Mouse (Mus musculus) regulatory T cell (primary cell): Measurements from ENCODE around the gene Ugt1a7c.

Experiments
- in situ Hi-C: fragments of 300-600 bp; cut with MboI, MseI; formaldehyde crosslinking; loops from one replicate; pipeline ENCODE4 v1.15.1; 2025; ENCODE audit warnings: high pct_unique_total_duplicates

Ugt1a7c gene

GRCm38 (mm10) chr1:88235894-88236415 lies 141.1 kb downstream of the Ugt1a7c start:
- in situ Hi-C loops: no loop called here

- in situ Hi-C loops: no loop called here
Measured at GRCm38 (mm10) chr1:88237311-88237710, 142.4 kb downstream of the Ugt1a7c start.

GRCm38 (mm10) chr1:88238771-88239170 lies 143.9 kb downstream of the Ugt1a7c start:
- in situ Hi-C loops: no loop called here

- in situ Hi-C loops: no loop called here
Measured at GRCm38 (mm10) chr1:88240072-88240471, 145.2 kb downstream of the Ugt1a7c start.

- in situ Hi-C loops: no loop called here
Measured at GRCm38 (mm10) chr1:88240579-88240978, 145.7 kb downstream of the Ugt1a7c start.

- in situ Hi-C loops: no loop called here
Measured at GRCm38 (mm10) chr1:88243861-88244260, 149.0 kb downstream of the Ugt1a7c start.

GRCm38 (mm10) chr1:88245881-88246280 lies 151.0 kb downstream of the Ugt1a7c start:
- in situ Hi-C loops: no loop called here

GRCm38 (mm10) chr1:88246386-88246785 lies 151.5 kb downstream of the Ugt1a7c start:
- in situ Hi-C loops: no loop called here

- in situ Hi-C loops: no loop called here
Measured at GRCm38 (mm10) chr1:88247660-88248059, 152.8 kb downstream of the Ugt1a7c start.

- in situ Hi-C loops: no loop called here
Measured at GRCm38 (mm10) chr1:88248658-88249057, 153.8 kb downstream of the Ugt1a7c start.

- in situ Hi-C loops: no loop called here
Measured at GRCm38 (mm10) chr1:88249596-88249995, 154.7 kb downstream of the Ugt1a7c start.

GRCm38 (mm10) chr1:88250023-88250422 lies 155.2 kb downstream of the Ugt1a7c start:
- in situ Hi-C loops: no loop called here

- in situ Hi-C loops: no loop called here
Measured at GRCm38 (mm10) chr1:88253106-88253505, 158.2 kb downstream of the Ugt1a7c start.

- in situ Hi-C loops: no loop called here
Measured at GRCm38 (mm10) chr1:88253540-88253939, 158.7 kb downstream of the Ugt1a7c start.

- in situ Hi-C loops: no loop called here
Measured at GRCm38 (mm10) chr1:88254793-88255465, 160.1 kb downstream of the Ugt1a7c start.

GRCm38 (mm10) chr1:88255466-88255857 lies 160.6 kb downstream of the Ugt1a7c start:
- in situ Hi-C loops: no loop called here

GRCm38 (mm10) chr1:88255989-88256754 lies 161.3 kb downstream of the Ugt1a7c start:
- in situ Hi-C loops: no loop called here

- in situ Hi-C loops: no loop called here
Measured at GRCm38 (mm10) chr1:88256886-88257663, 162.2 kb downstream of the Ugt1a7c start.

GRCm38 (mm10) chr1:88257681-88258080 lies 162.8 kb downstream of the Ugt1a7c start:
- in situ Hi-C loops: no loop called here

GRCm38 (mm10) chr1:88258361-88258760 lies 163.5 kb downstream of the Ugt1a7c start:
- in situ Hi-C loops: no loop called here

GRCm38 (mm10) chr1:88258881-88259642 lies 164.2 kb downstream of the Ugt1a7c start:
- in situ Hi-C loops: no loop called here
